Mouse (Mus musculus) cerebellum, postnatal 10 days (tissue): ENCODE measurements around the gene Ubfd1.
A peak's percentile ranks its signal among the peaks of the same experiment; 100 is the strongest.

ENCODE experiments used
- DNase-seq, 2 experiments: peaks; one replicate each; pipeline ENCODE4 v3.0.0; 2021; ENCODE audit warnings: mixed read lengths in 2 of 2

The Ubfd1 gene

GRCm38 (mm10) chr7:122087195-122087982 is 20.4 kb downstream of the Ubfd1 start:
- DNase-seq = no peak

GRCm38 (mm10) chr7:122094564-122095330 is 27.8 kb downstream of the Ubfd1 start:
- DNase-seq = no peak

- DNase-seq = no peak
Measured at GRCm38 (mm10) chr7:122098009-122098408, 31.0 kb downstream of the Ubfd1 start.

GRCm38 (mm10) chr7:122099222-122099621 is 32.2 kb downstream of the Ubfd1 start:
- peak; percentile 57 to 69 for DNase-seq

GRCm38 (mm10) chr7:122101014-122101746 is 34.2 kb downstream of the Ubfd1 start:
- peak; percentile 13 to 77 for DNase-seq

- DNase-seq = peak; percentile 92 to 94
Measured at GRCm38 (mm10) chr7:122101747-122102244, 34.8 kb downstream of the Ubfd1 start, which contains the start of gene Ndufab1. Gene Ndufab1 (minus strand): TSS chr7:122101886.

GRCm38 (mm10) chr7:122108206-122108605 is 41.2 kb downstream of the Ubfd1 start:
- DNase-seq = no peak

GRCm38 (mm10) chr7:122123518-122123917 is 56.5 kb downstream of the Ubfd1 start:
- DNase-seq = no peak

- DNase-seq = peak; percentile 5 to 14
Measured at GRCm38 (mm10) chr7:122125636-122126035, 58.7 kb downstream of the Ubfd1 start.

- DNase-seq = no peak
Measured at GRCm38 (mm10) chr7:122126946-122127345, 60.0 kb downstream of the Ubfd1 start.
